Mouse (Mus musculus) adrenal gland, postnatal 25 days (tissue): Measurements from ENCODE around the gene Tppp3. TPM values are rescaled to one million over a fixed set of nuclear protein-coding genes. Genes with fewer than 3 reads are reported as not detected.

Experiments used
- DNase-seq: peaks from one replicate; pipeline ENCODE4 v3.0.0; 2021; ENCODE audit warnings: mixed read lengths
- total RNA-seq: library from RNA; stranded (reverse); gene quantifications from 2 replicates; pipeline ENCODE4 v1.2.3, GENCODE M21; 2021

Gene Tppp3
- total RNA-seq, 1 experiment from 2014 or later = 27.4 TPM

DNA sequence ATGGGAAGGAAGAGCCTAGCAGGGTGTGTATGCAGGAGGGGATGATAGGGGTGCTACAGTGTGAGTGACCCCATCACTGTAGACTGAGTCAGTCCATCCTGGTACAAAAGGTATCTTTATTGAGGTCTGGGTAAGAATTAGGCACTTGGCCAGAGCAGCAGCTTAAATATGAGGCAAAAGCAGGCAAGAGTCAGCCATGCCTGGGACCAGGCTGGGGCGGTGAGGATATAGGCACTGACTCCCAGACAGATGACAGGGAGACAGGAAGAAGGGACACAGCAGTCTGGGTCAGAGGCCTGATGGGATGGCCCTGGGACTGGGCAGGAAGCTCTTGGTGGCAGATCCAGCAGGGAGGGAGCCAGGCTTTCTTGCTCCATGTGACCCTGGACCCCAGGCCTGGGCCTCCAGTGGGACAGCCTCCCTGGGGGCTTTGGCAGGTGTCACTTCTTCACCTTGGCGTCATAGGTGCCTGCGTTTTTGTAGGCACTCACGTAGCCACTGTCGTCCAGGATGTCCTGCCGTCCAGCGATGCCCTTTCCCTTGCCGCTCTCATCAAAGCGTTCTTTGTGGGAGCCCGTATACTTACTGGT lies 3.8 kb downstream of the Tppp3 start:
- DNase-seq = no peak

DNA sequence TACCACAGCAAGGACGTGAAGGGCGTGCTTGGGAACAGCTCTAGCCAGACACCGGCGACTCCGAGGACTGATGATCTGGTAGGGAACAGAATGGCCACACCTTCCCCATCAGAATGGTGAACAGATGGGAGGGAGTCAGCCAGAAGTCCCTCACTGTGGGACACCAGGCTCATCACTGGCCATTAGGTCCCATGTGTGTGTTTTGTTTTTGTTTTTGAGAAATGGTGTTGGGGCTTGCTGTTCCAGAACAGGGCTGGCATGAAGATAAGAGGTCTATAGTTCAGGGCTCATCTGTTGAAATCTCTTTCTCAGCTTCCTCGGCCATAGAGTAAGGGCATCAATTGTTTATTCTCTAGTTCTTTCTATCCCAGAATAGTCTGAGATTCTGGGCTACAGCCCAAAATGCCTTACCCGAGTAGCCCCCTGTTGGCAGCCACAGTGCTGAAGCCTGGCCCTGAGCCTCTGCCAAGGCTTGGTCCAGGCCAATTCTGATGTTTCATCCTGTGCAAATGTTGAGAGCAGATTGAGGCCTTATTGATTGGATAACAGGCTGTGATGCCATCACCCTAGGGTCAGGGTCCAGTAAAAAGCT lies 4.5 kb downstream of the Tppp3 start:
- no peak for DNase-seq

- DNase-seq = no peak
Observed at GRCm38 (mm10) chr8:105466246-105466645, 5.1 kb downstream of the Tppp3 start.

DNA sequence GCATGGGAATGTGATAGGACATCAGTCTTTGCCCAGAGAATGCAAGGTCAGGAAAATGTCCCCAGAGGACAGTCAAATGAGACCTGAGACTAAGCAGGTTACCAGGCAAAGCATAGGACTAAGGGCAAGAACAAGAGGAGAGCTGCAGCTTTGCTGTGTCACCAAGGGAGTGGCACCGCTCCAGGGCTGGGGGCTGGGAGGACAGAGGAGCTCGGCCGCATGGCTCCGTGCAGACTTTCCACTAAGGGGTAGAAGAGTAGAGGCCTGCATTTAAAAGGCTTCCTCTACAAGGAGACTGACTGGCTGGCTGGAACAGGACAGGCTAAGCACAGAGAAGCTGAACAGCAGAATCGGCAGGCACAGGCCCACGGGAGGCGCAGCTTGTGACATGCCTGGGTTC lies 6.7 kb downstream of the Tppp3 start:
- no peak for DNase-seq

- DNase-seq = no peak
Observed at GRCm38 (mm10) chr8:105461085-105461803, 10.1 kb downstream of the Tppp3 start.

DNA sequence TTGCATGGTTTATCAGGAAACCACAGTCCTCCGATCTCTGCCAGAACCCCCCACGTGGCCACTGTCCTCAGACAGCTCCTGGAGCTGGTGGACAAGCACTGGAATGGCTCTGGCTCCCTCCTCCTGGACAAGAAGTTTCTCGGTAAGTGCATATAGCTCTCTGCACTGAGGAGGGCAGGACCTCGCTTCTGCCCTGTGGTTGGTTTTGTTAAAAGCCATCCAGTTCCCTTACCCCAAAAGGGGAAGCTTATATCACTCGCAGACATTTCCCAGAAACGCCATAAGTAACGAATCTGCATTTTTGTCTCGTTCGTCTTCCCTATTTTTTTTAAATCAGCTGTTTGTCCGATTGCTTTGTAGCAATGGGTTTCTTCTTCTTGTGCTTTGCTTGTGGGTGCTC lies 16.1 kb downstream of the Tppp3 start:
- DNase-seq = no peak

GRCm38 (mm10) chr8:105454088-105454487 lies 17.2 kb downstream of the Tppp3 start:
- DNase-seq = no peak

DNA sequence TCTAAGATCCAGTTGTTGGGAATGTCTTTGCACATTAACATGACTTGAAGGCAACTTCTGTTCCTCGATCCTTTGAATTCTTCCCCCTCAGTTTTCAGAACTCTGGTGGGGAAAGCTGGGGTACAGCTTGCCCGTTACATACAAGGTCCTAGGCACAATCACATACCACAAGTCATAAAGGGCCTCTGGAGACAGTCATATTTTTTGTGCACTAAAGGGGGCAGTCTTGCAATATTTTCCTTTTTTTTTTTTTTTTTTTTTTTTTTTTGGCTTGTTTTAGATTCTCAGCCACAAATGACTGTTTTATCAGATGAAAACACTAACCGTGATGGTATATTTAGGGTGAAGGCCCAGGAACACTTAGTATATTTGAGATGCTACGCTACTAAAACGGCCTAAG lies 18.0 kb downstream of the Tppp3 start:
- DNase-seq = no peak

- no peak for DNase-seq
Observed at GRCm38 (mm10) chr8:105451903-105452603, 19.3 kb downstream of the Tppp3 start.

- no peak for DNase-seq
Observed at GRCm38 (mm10) chr8:105450977-105451376, 20.3 kb downstream of the Tppp3 start.

GRCm38 (mm10) chr8:105448596-105448995 lies 22.7 kb downstream of the Tppp3 start:
- no peak for DNase-seq

DNA sequence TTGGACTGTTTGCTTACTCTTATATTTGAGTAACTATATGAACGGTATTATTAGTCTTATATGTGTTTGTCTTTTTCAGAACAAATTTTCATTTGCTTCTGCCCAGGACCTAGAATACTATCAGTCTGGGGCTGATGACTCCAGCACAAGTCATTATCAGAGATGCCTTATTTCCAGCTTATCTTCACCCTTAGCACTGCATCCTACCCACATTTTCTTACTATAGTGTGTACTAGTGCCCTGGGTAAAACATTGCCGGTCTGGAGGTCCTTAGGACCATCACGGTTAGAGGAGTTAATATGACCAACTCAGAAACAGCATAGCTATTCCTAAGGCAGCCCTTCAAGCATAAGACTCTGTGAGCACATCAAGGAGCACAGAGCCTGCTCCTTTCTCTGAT lies 23.1 kb downstream of the Tppp3 start:
- DNase-seq = no peak

DNA sequence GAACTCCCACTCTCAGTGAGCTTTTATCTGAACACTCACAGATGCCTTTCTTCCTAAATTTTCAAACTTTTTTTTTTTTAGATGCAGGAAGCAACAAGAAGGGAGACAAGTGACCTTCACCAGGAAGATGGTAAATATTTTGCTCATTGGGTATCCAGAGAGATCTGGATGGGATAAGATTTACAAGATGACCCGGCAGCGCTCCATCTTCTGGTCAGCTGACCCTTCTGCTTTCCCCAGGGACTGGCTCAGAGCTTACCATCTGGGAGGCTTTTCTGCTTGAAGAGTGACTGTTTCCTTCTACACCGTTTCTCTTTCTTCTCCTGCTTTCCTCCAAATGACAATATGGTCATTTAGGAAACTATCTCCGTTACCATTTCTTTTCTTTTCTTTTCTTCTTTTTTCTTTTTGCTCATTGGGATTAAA lies 25.2 kb downstream of the Tppp3 start:
- no peak for DNase-seq

GRCm38 (mm10) chr8:105445296-105446126 lies 25.8 kb downstream of the Tppp3 start:
- no peak for DNase-seq

GRCm38 (mm10) chr8:105442661-105443060 lies 28.7 kb downstream of the Tppp3 start:
- no peak for DNase-seq

DNA sequence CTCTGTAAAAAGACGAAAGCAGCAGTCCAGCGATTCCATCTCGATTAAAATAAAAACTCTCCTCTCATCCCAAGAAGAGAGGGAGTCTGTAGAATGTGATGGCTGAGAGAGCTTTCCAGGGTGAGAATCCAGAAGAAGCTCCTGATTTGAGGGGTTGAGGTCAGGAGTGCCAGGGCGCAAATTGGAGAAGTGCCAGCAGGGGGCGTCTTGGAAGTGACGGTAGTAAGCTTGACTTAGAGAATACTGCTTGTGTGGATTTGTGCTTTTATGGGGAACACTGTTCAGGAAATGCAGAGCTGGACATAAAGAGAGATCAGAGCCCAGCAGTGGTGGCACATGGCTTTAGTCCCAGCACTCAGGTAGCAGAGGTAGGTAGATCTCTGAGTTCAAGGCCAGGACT lies 29.9 kb downstream of the Tppp3 start:
- peak; percentile 45 for DNase-seq

DNA sequence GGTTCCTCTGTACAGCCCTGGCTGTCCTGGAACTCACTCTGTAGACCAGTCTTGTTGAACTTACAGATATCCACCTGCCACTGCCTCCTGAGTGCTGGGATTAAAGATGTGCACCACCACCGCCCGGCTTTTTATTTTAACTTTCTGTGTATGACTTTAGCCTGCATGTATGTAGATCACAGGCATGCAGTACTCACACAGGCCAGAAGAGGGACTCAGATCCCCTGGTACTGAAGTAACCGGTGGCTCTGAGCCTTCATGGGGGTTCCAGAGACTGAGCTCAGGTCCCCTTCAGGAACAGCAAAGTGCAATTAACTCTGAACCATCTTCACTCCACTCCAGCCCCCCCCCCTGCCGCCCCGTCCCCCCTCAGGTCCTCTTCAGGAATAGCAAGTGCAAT lies 32.5 kb downstream of the Tppp3 start:
- peak; percentile 44 for DNase-seq

DNA sequence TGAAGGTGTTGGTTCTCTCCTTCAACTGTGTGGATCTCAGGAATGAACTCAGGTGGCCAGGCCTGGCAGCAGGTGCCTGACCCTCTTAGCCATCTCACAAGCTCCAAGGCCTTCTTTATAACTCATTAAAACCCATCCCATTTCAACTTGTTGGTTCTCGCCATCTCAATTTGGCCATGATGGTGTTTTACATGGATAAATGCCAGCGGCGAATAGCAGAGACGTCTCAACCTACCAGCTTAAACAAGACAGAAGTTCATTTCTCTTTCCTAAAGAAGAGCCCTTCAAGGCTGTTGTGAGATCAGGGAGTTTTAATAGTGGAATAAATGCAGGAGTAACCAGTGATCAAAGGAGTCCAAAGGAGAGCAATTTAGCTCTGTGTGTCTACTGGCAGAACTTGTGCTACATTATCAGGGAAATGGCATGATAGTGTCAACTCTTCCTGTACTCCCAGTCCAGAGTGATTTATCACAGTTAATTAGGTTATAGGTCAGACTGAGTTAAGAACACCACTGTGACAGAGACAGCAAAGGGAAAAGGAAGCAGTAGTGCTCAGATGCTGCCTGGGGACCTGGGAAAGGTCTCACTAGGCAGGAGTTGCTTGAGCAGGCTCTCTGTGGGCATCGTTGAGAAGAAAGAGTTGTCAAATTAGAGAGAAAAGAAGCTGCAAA lies 34.1 kb downstream of the Tppp3 start:
- DNase-seq = no peak

DNA sequence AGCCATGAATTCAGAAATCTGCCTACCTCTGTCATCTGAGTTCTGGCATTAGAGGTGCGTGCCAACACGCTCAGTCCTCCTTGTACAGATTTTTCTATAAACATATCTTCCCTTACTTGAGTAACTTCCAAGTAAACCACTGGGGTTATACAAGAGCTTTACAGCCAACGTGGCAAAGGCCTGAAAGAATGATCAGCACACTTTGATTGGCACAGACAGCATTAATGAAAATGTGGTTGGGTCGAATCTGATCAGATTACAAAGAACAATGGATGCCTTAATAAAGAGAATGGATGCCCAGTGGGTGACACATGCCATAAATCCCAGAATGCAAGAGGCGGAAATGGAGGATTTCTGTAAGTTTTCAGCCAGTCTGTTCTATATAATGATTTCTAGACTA lies 35.1 kb downstream of the Tppp3 start:
- DNase-seq = no peak

DNA sequence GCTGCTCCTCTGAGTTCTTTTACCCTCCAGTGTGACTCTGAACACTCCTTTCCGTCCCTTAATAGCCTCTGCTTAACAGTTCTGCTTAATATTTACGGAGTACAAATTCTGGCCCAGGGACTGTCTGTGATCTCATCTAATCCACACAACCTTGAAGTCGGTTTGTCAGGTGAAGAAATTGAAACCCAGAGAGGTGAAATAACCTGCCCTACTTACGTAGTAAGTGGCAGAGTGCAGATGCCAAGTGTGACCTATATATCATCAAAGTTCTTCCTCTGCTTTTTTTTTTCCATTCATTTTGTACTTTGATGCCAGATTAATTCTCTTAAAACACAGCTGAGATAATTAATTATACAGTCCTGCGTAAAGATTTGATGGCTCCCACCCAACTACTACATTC lies 37.2 kb downstream of the Tppp3 start:
- no peak for DNase-seq

- no peak for DNase-seq
Observed at GRCm38 (mm10) chr8:105433511-105433910, 37.8 kb downstream of the Tppp3 start.

DNA sequence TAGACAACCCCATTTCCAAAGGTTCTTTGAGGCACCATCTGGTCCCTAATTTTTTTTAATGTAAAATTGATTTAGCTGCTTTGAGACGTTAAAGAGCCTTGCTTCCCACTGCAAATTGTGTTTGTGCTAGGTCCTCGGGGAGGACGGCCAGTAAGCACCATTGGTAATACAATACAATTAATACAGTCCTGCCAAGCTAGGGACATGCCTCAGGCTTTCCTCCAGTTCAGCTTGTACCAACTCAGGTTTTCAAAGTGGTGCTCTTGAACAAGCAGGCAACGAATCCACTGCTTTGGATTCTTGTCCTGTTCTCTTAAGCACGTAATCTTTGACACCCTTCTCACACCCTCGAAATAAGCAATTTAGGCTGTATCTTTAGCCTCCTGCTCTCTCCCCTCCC lies 38.3 kb downstream of the Tppp3 start:
- no peak for DNase-seq
